Mouse (Mus musculus): Measurements from ENCODE around the gene Scn11a.

Scn11a gene

DNA sequence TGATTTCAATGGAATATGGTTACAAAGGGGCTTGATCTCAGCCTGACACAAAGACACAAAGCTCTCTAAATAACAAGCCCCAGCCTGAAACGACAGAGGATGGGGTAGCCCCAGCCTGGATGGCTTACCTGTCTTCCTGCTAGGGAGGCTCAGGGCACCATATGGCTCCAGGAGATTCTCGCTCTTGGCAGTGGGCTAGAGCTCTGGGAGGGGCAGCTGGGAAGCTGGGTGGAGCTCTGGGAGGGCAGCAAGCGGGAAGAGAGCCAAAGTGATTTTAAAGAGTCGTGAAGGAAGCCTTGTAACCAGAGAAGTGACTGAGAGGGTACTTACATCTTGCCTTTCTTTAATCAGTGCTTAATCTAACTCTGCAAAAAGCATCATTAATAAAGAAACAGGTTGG lies at the start of gene Scn11a:
Gene Scn11a (minus strand): TSS at position 160 of the 400 bp plus-strand sequence.
- no peak for DNase-seq (ENCODE audit: low read depth)

- DNase-seq (ENCODE audit: low read depth) = no peak
These were observed 28.9 kb upstream of the Scn11a start for GRCm38 (mm10) chr9:119854170-119854569.

- no peak for DNase-seq (ENCODE audit: low read depth)
These were observed 28.0 kb upstream of the Scn11a start for GRCm38 (mm10) chr9:119853071-119853846.

GRCm38 (mm10) chr9:119852347-119853030 lies 27.2 kb upstream of the Scn11a start:
- peak; percentile 32 for DNase-seq (ENCODE audit: low read depth)

GRCm38 (mm10) chr9:119849214-119849613 lies 24.0 kb upstream of the Scn11a start:
- no peak for DNase-seq (ENCODE audit: low read depth)

DNA sequence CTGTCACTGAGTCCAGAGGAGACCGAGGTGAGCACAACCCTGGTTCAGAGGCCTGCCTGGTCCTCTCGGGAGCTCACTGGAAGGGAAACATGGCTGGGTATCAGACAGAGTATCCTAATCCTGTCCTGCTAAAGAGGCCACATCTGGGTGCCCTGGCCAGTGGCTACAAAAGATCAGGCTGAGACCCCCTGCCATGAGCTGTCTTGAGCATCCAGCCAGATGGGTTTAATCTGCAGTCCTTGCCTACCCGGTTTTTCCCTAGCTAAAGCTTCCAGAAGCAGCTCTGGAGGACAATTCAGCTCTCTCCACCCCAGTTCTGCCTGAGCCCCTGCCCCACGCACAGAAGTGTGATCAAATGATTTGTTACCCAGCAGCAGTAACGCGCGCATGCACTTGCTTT lies 23.4 kb upstream of the Scn11a start:
- no peak for DNase-seq (ENCODE audit: low read depth)

DNA sequence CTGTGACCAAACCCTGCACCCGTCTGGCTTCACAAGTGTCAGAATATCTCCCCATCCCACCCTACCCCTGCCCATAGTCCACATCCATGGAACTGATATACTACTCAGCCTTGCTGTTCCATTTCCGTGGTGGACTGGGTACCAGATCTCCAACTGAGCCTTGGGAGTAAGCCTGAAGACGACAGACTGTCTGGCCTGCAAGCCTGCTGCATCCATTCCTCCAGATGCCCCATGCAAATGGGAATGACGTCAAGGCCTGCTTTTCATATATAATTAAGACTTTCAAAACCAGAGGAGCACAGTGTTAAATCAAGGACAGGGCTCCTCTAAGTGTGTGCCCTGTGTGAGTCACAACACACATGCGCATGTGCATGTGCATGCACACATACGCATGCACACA lies 21.9 kb upstream of the Scn11a start:
- DNase-seq (ENCODE audit: low read depth) = no peak

GRCm38 (mm10) chr9:119844724-119845123 lies 19.5 kb upstream of the Scn11a start:
- DNase-seq (ENCODE audit: low read depth) = no peak

DNA sequence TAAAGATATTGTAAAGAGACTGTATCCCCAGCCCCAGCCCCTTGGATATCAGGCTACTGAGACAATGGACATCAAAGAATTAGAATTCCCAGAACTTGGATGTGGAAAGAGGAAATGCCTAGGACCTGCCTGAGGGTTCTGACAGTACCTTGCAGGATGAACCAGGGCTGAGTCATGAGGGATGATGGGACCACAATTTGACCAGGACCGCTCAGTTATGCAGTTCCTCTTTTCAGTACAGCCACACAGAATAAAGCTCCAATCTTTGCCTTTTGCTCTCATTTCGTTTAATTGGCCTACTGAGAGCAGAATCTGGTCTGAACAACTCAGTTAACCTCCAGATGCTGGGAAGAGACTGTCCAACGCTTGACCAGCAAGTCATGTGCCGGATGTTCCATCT lies 18.3 kb upstream of the Scn11a start:
- DNase-seq (ENCODE audit: low read depth) = no peak

GRCm38 (mm10) chr9:119842541-119843169 lies 17.4 kb upstream of the Scn11a start:
- DNase-seq (ENCODE audit: low read depth) = no peak

- no peak for DNase-seq (ENCODE audit: low read depth)
These were observed 16.8 kb upstream of the Scn11a start for GRCm38 (mm10) chr9:119842091-119842490.

DNA sequence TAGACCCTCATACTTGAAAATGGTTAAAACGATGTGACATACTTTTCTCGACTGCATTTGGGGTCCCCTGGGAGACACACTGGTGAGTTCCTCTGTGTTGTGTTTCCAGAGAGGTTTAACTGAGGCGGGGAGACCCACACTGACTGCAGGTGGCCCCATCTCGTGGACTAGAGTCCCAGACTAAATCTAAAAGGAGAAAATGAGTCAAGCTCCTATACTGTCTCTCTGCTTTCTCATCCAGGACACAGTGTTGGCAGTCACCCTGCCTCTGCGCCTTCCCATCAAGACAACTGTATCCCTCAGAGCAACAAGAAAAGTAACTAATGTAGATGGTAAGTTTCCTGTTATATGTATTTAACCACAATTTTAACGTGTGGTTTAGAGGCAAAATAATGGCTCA lies 15.9 kb upstream of the Scn11a start:
- DNase-seq (ENCODE audit: low read depth) = no peak

GRCm38 (mm10) chr9:119835581-119836125 lies 10.4 kb upstream of the Scn11a start:
- DNase-seq (ENCODE audit: low read depth) = no peak

GRCm38 (mm10) chr9:119831001-119831400 lies 5.7 kb upstream of the Scn11a start:
- DNase-seq (ENCODE audit: low read depth) = no peak

DNA sequence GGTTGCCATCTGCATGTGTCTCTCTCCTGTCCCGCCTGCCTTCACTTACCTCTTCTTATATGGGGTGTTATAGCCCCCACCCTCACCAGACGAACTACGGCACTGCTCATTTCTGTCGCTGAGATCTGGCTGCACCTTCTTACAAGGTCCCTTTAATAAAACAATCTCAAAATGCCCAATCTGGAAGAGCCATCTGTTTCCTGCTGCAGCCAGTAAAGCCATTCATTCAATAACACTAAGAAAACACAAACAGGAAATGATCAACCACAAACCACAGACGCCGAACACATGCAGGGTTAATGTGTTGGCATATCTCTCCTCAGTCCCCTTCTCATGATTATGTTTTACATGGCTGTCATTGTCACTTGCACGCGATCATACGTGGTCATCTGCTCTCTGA lies 1.5 kb downstream of the Scn11a start:
- peak; percentile 73 for DNase-seq (ENCODE audit: low read depth)

- DNase-seq (ENCODE audit: low read depth) = no peak
These were observed 11.6 kb downstream of the Scn11a start for GRCm38 (mm10) chr9:119813631-119814030.

- peak; percentile 44 for DNase-seq (ENCODE audit: low read depth)
These were observed 18.8 kb downstream of the Scn11a start for GRCm38 (mm10) chr9:119806491-119806890.

DNA sequence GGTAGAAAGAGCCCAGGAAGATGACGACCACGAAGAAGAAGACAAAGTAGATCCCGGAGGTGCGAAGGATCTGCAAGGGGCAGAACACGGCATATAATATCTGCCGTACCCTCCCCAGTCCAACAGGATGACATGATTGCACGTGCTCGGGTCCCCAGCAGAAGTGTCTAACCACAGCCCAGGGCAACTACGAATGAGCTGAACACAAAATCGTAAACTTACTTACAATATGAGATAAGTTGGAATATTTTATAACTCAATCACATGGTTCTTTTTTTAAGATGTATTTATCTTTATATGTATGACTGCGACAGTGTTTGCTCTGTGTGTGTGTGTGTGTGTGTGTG lies 20.8 kb downstream of the Scn11a start:
- DNase-seq (ENCODE audit: low read depth) = no peak

DNA sequence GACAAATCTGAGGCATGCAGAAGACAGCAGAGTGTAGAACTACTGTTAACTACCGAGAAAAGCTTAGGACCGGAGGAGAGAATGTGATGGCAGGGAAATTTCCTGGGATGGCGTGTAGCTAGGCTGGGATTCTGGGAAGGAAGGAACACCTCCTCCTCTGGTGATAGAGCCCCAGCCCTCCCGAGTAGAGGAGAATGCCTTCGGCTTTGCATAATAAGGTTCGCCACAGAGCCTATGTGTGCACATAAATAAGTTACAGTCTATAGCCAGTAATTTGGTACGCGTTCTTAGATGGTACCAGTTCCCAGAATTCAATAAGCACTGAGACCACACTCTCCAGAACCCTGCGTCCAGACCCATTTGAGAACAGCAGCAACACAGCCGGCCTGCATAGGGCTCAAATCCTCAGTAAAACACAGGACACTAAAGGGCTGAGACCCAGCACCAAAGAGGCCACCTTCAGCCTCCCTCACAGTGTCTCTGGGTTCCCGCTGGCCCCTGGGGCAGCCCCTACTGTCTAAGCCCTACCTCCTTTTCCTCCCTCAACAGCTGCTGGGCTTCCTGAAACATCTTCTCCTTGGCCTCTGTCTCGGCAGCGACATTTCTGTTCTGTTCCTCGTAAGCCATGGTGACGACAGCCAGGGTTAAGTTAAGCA lies 21.3 kb downstream of the Scn11a start:
- peak; percentile 36 for DNase-seq (ENCODE audit: low read depth)

DNA sequence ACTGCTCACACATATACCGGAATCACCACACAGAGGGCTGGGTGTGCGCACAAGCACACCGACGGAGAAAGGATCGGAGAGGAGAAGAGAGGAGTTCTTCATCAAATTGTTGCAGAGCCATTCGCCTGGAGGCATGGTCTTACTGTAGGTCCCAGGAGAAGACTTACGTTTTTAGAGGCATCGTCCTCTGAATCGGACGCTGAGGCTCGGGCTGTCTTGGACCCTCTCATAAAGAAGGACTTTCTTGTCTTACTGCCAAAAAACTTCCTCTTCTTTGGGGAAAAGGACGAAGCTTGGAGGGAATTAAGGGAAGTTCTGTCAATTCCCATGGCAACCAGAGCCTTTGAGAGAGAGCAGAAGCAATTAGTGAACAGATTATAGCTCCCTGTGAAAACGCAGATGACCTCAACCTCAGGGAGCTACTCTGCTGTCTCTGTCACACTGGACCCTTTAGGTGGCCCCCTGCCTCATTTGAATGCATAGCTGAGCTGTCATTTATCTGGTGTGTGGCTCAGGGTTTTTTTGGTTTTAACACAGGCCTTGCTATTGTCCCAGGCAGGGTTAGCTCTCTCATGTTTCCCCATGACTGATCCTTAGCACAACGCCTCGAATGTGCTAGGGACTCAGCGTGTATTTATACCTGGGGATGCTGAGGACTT lies 22.0 kb downstream of the Scn11a start:
- DNase-seq (ENCODE audit: low read depth) = no peak

DNA sequence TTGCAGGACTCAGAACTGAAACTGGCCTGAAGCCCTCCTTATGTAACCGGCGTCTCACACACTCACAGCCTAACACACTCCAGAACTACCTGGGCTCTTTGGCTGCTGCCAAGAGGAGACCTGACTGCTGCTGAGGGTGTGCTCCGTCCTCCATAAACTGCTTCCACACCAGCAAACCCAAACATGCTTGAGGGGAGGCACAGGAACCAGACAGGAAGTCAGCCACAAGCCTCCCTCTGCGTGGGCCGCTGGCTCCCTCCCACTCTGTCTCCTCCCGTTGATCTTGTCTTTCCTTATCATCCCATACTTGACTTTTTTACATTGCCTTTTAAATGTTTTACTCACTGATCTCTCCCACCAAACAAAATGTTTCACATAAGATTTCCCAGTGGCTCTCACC lies 23.8 kb downstream of the Scn11a start:
- no peak for DNase-seq (ENCODE audit: low read depth)

GRCm38 (mm10) chr9:119796791-119797190 lies 28.5 kb downstream of the Scn11a start:
- DNase-seq (ENCODE audit: low read depth) = no peak

Measured in induced T-regulatory cell, adult 2 months (primary cell).